Mouse (Mus musculus) CH12.LX (cell line): ENCODE results near the gene Thsd1. TPM values are rescaled to one million over a fixed set of nuclear protein-coding genes. Genes with fewer than 3 reads are reported as not detected.

Experiments used
- DNase-seq: peaks from one replicate; pipeline ENCODE4 v3.0.0-alpha.2; 2013; ENCODE audit errors: extremely low read depth
- H3K27ac ChIP-seq: 2 replicates; pipeline ENCODE4 v1.5.1; 2012; ENCODE audit warnings: low read depth, mild to moderate bottlenecking, control low read depth, moderate library complexity; ENCODE audit not compliant: insufficient read depth
- H3K27me3 ChIP-seq: replicated peaks from 2 replicates; pipeline ENCODE3; 2012; ENCODE audit warnings: inconsistent platforms
- H3K36me3 ChIP-seq, 2 experiments: replicated peaks in 1 of 2; 2 replicates each; pipeline versions ENCODE3 to v1.6.1; 2012; ENCODE audit warnings: inconsistent platforms in 1 of 2, low read length in 1 of 2, mild to moderate bottlenecking in 1 of 2, mixed read lengths in 1 of 2, moderate library complexity in 1 of 2; ENCODE audit not compliant: control insufficient read depth in 1 of 2, insufficient read depth in 1 of 2
- H3K4me1 ChIP-seq, 2 experiments: 2 replicates each; pipeline ENCODE4 v1.6.1; 2012; ENCODE audit warnings: inconsistent platforms in 1 of 2, moderate library complexity in 1 of 2; ENCODE audit not compliant: insufficient read depth in 2 of 2, control insufficient read depth in 1 of 2
- H3K4me2 ChIP-seq: 2 replicates; pipeline ENCODE4 v1.6.1; 2012; ENCODE audit warnings: low read depth, mild to moderate bottlenecking, control low read depth; ENCODE audit not compliant: poor library complexity, insufficient read depth, severe bottlenecking
- H3K4me3 ChIP-seq, 3 experiments: fragments of 150-350 bp in 1 of 3; sonication (generic) in 1 of 3; replicated peaks in 1 of 3; 2 replicates each; pipeline versions ENCODE3 to v1.5.1; 2011 to 2012; ENCODE audit warnings: low read depth in 2 of 3, low read length in 2 of 3, mild to moderate bottlenecking in 2 of 3, moderate library complexity in 2 of 3, control low read depth in 1 of 3, improper control_type of control experiment in 1 of 3, inconsistent platforms in 1 of 3, mixed read lengths in 1 of 3; ENCODE audit not compliant: poor library complexity in 1 of 3
- H3K79me2 ChIP-seq: replicated peaks from 2 replicates; pipeline ENCODE4 v1.6.1; 2012; ENCODE audit warnings: mild to moderate bottlenecking, moderate library complexity; ENCODE audit not compliant: control insufficient read depth, poor library complexity, insufficient read depth, severe bottlenecking; ENCODE audit errors: extremely low read depth
- H3K9ac ChIP-seq: 2 replicates; pipeline ENCODE4 v1.6.1; 2012; ENCODE audit warnings: low read depth, mild to moderate bottlenecking, control low read depth, moderate library complexity; ENCODE audit not compliant: insufficient read depth
- H3K9me3 ChIP-seq: replicated peaks from 2 replicates; pipeline ENCODE3; 2012; ENCODE audit warnings: low read length, inconsistent platforms, mixed read lengths
- BHLHE40 ChIP-seq: IDR thresholded peaks from 2 replicates; pipeline ENCODE4 v1.6.1; 2011; ENCODE audit warnings: mild to moderate bottlenecking, low read depth, low read length, improper control_type of control experiment
- ETS1 ChIP-seq: conservative IDR thresholded peaks from 2 replicates; pipeline ENCODE4 v1.6.1; 2012; ENCODE audit warnings: low read depth, mild to moderate bottlenecking, inconsistent platforms, low read length, improper control_type of control experiment, moderate library complexity
- JUN ChIP-seq: IDR thresholded peaks from 2 replicates; pipeline ENCODE4 v1.6.1; 2011; ENCODE audit warnings: low read depth, mild to moderate bottlenecking, low read length, improper control_type of control experiment, moderate library complexity; ENCODE audit not compliant: insufficient read depth
- JUND ChIP-seq: conservative IDR thresholded peaks from 2 replicates; pipeline ENCODE4 v1.6.1; 2011; ENCODE audit warnings: low read depth, low read length, improper control_type of control experiment
- KAT2A ChIP-seq: IDR thresholded peaks from 2 replicates; pipeline ENCODE4 v1.6.1; 2012; ENCODE audit warnings: low read length, improper control_type of control experiment, inconsistent platforms; ENCODE audit not compliant: insufficient replicate concordance
- MAFK ChIP-seq: IDR thresholded peaks from 2 replicates; pipeline ENCODE4 v1.6.1; 2011; ENCODE audit warnings: low read length, improper control_type of control experiment; ENCODE audit not compliant: insufficient replicate concordance
- MYC ChIP-seq: IDR thresholded peaks from 2 replicates; pipeline ENCODE4 v1.6.1; 2011; ENCODE audit warnings: low read depth, mild to moderate bottlenecking, improper control_type of control experiment, low read length
- NRF1 ChIP-seq: IDR thresholded peaks from 2 replicates; pipeline ENCODE4 v1.6.1; 2014; ENCODE audit warnings: low read depth, mild to moderate bottlenecking, inconsistent platforms, low read length, improper control_type of control experiment, moderate library complexity
- POLR2A ChIP-seq: IDR thresholded peaks from 2 replicates; pipeline ENCODE4 v1.6.1; 2011; ENCODE audit warnings: low read depth, mild to moderate bottlenecking, improper control_type of control experiment, low read length
- POLR2AphosphoS2 ChIP-seq: IDR thresholded peaks from 2 replicates; pipeline ENCODE4 v1.6.1; 2011; ENCODE audit warnings: low read depth, low read length, improper control_type of control experiment
- RCOR1 ChIP-seq: conservative IDR thresholded peaks from 2 replicates; pipeline ENCODE4 v1.6.1; 2012; ENCODE audit warnings: low read depth, mild to moderate bottlenecking, inconsistent platforms, low read length, improper control_type of control experiment
- SIN3A ChIP-seq: IDR thresholded peaks from 2 replicates; pipeline ENCODE4 v1.6.1; 2012; ENCODE audit warnings: low read length, improper control_type of control experiment, inconsistent platforms
- SMC3 ChIP-seq: IDR thresholded peaks from 2 replicates; pipeline ENCODE4 v1.6.1; 2011; ENCODE audit warnings: low read depth, low read length, improper control_type of control experiment
- USF1 ChIP-seq: IDR thresholded peaks from 2 replicates; pipeline ENCODE4 v1.6.1; 2014; ENCODE audit warnings: low read depth, mild to moderate bottlenecking, inconsistent platforms, low read length, improper control_type of control experiment
- ZC3H11A ChIP-seq: IDR thresholded peaks from 2 replicates; pipeline ENCODE4 v1.6.1; 2012; ENCODE audit warnings: low read depth, mild to moderate bottlenecking, inconsistent platforms, low read length, improper control_type of control experiment
- ZKSCAN1 ChIP-seq: IDR thresholded peaks from 2 replicates; pipeline ENCODE4 v1.6.1; 2012; ENCODE audit warnings: low read depth, inconsistent platforms, low read length, improper control_type of control experiment, borderline replicate concordance
- ZMIZ1 ChIP-seq: IDR thresholded peaks from 2 replicates; pipeline ENCODE4 v1.6.1; 2012; ENCODE audit warnings: low read depth, mild to moderate bottlenecking, inconsistent platforms, low read length, improper control_type of control experiment
- dilution Hi-C: fragments of 300-500 bp; cut with MboI; formaldehyde crosslinking; loops from 2 replicates; pipeline ENCODE4 v1.14.3; 2020; ENCODE audit warnings: low sequenced_read_pairs; ENCODE audit not compliant: extremely low pct_unique_long_range_greater_than_20kb, extremely low pct_ligation_motif_present
- in situ Hi-C: fragments of 300-500 bp; cut with MboI; formaldehyde crosslinking; loops from 3 replicates; pipeline ENCODE4 v1.14.3; 2019; ENCODE audit warnings: low sequenced_read_pairs, low pct_ligation_motif_present, low pct_unique_long_range_greater_than_20kb, mixed read lengths
- polyA plus RNA-seq: library from polyadenylated mRNA; unstranded; fragments of >175 nt; gene quantifications from 2 replicates; pipeline ENCODE4 v1.2.1, GENCODE M21; 2012; ENCODE audit warnings: low read depth; ENCODE audit not compliant: insufficient read length
- total RNA-seq, 2 experiments: library from RNA; depleted of rRNA; stranded (reverse); fragments of 300-350 nt in 1 of 2; fragments of >200 nt in 1 of 2; gene quantifications; 2 replicates each; pipeline ENCODE4 v1.2.3; 2012 to 2014

Gene Thsd1
- total and polyA plus RNA-seq, 3 experiments = 0.12 to 0.83 (median 0.30) TPM

DNA sequence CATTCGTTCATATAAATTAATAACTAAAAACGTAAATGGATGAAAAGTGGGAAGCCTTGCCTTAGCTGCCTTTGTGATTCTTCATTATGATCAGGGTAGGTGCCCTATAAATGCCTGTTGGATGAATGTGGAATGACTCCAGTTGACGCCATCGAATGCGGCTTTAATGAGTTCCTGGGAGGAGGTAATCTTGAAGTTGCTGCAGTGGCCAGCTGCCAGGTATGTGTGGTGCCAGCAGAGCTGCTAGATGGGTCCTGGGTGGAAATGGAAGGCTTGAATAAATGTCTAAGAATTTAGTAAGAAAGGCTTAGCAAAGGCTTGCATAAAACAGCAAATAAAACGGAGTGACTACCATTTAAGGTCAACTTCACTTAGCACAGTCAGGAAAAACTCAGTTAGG, 37.7 kb downstream of the Thsd1 start:
- peaks cover 0 to 8% of the 10 kb centered on the region in 2 experiments; a peak in 2 of 4 replicates for H3K4me1 ChIP-seq
- dilution Hi-C loops = no loop called here
- no peak overlapping the region for H3K9ac ChIP-seq
- DNase-seq = no peak
- no peaks in the 10 kb centered on the region for H3K79me2 ChIP-seq
- no peak overlapping the region for H3K4me2 ChIP-seq
- no peak overlapping the region for H3K4me3 ChIP-seq
- no peak for TF ChIP-seq POLR2A
- TF ChIP-seq ZKSCAN1 = no peak
- TF ChIP-seq MAFK = no peak
- TF ChIP-seq POLR2AphosphoS2 = no peak
- TF ChIP-seq NRF1 = no peak
- no peak for TF ChIP-seq JUND
- TF ChIP-seq BHLHE40 = no peak
- no peak for TF ChIP-seq RCOR1
- in situ Hi-C loops = no loop called here
- no peak overlapping the region for H3K27ac ChIP-seq
- H3K27me3 ChIP-seq = no peaks in the 10 kb centered on the region
- no peaks in the 10 kb centered on the region for H3K9me3 ChIP-seq
- peaks cover 0 to 3% of the 10 kb centered on the region in 2 experiments for H3K36me3 ChIP-seq

DNA sequence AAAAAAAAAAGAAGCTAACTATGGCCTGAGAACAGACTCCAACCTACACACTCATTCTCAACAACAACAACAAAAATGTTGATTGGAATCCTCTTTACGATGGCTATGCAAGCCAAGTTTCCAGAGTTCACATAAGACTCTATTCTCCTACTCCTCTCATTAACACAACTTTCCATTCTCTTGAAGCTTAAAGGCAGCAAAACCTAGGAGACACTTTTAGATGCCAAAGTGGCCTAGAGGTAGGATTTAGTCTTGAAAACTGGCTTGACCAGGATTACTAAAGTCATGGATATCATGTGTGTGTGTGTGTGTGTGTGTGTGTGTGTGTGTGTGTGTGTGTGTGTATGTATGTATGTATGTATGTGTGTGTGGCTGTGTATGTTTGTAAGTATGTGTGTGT, 38.1 kb downstream of the Thsd1 start:
- no peak for TF ChIP-seq MYC
- TF ChIP-seq SIN3A = no peak
- TF ChIP-seq KAT2A = no peak
- TF ChIP-seq ZMIZ1 = no peak
- no peak for TF ChIP-seq ETS1
- no peak for TF ChIP-seq JUND
- no peak for TF ChIP-seq SMC3
- no peak for TF ChIP-seq ZC3H11A
- TF ChIP-seq ZKSCAN1 = no peak
- no peak for TF ChIP-seq JUN
- TF ChIP-seq USF1 = no peak
- in situ Hi-C loops (no loop called here), dilution Hi-C loops (no loop called here)
- Histone ChIP-seq H3K27me3 (no peaks in the 10 kb centered on the region), H3K36me3 (peaks cover 0 to 3% of the 10 kb centered on the region in 2 experiments), H3K4me1 (peaks cover 0 to 8% of the 10 kb centered on the region in 2 experiments; a peak in 2 of 4 replicates), H3K4me2 (no peak overlapping the region), H3K9ac (no peak overlapping the region), H3K27ac (no peak overlapping the region), H3K79me2 (no peaks in the 10 kb centered on the region), H3K9me3 (no peaks in the 10 kb centered on the region), H3K4me3 (no peak overlapping the region)
- no peak for DNase-seq
